Mouse (Mus musculus): ENCODE data around the gene Misp.

DNA sequence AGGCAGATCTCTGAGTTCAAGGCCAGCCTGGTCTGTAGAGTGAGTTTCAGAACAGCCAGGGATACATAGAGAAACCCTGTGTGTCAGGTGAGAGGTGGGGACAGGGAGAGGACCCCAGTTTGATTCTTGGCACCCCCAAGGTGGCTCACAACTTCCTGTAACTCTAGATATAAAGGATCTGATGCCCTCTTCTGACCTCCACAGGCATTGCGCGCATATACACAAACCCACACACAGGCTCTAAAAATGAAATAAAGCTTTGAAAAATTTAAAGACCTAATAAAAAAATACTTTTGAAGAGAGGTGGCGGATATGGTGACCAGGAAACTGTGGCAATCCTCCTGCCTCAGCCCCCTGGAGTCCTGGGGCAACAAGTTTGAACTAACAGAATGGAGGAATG is 24.9 kb upstream of the Misp start:
- TF ChIP-seq CTCF (IDR thresholded peaks at IDR 0.05; ENCODE audit: low read depth, low read length) (no peak), POLR2A (IDR thresholded peaks at IDR 0.05; ENCODE audit: borderline replicate concordance, low read depth, low read length) (no peak)

Measured in bone marrow macrophage, adult 2 months (primary cell).